Mouse (Mus musculus) kidney, embryonic 14.5 days (tissue): ENCODE measurements around the gene Padi1. TPM values are rescaled to one million over a fixed set of nuclear protein-coding genes. Genes with fewer than 3 reads are reported as not detected.

Experiments
- ATAC-seq: fragments of 200-750 bp; cut with Nextera tagmentation; 2 replicates; pipeline ENCODE4 v1.8.0; 2017; ENCODE audit warnings: moderate number of reproducible peaks, mild to moderate bottlenecking, moderate TSS enrichment, moderate library complexity; ENCODE audit not compliant: low FRiP score, low TSS enrichment
- H3K27ac ChIP-seq: fragments of 300-500 bp; sonication (generic); 2 replicates; pipeline ENCODE4 v1.5.1; 2014; ENCODE audit warnings: low read depth, mild to moderate bottlenecking, low read length, moderate library complexity, mixed read lengths
- H3K27me3 ChIP-seq: fragments of 300-500 bp; sonication (generic); 2 replicates; pipeline ENCODE4 v1.6.1; 2014; ENCODE audit warnings: mild to moderate bottlenecking, low read length; ENCODE audit not compliant: control insufficient read depth, insufficient read depth
- H3K36me3 ChIP-seq: fragments of 300-500 bp; sonication (generic); 2 replicates; pipeline ENCODE4 v1.6.1; 2014; ENCODE audit warnings: low read length, mixed read lengths; ENCODE audit not compliant: control insufficient read depth, insufficient read depth
- H3K4me1 ChIP-seq: fragments of 300-500 bp; sonication (generic); 2 replicates; pipeline ENCODE4 v1.6.1; 2014; ENCODE audit warnings: low read length, mixed read lengths; ENCODE audit not compliant: control insufficient read depth, insufficient read depth
- H3K4me2 ChIP-seq: fragments of 300-500 bp; sonication (generic); replicated peaks from 2 replicates; pipeline ENCODE4 v1.6.1; 2014; ENCODE audit warnings: low read depth, mild to moderate bottlenecking, low read length
- H3K4me3 ChIP-seq: fragments of 300-500 bp; sonication (generic); 2 replicates; pipeline ENCODE4 v1.5.1; 2014; ENCODE audit warnings: mild to moderate bottlenecking, low read length
- H3K9ac ChIP-seq: fragments of 300-500 bp; sonication (generic); 2 replicates; pipeline ENCODE4 v1.6.1; 2014; ENCODE audit warnings: low read depth, mild to moderate bottlenecking, low read length, moderate library complexity
- H3K9me3 ChIP-seq: fragments of 300-500 bp; sonication (generic); 2 replicates; pipeline ENCODE4 v1.6.1; 2016; ENCODE audit warnings: low read length; ENCODE audit not compliant: control insufficient read depth
- WGBS: fragments of 180-500 bp; shearing (Covaris S2); extraction: QIAGEN DNeasy Blood & Tissue Kit; methylation state at CpG from one replicate; pipeline ENCODE4 v1.1.7; 2014; 5-methylcytosine and 5-hydroxymethylcytosine counted together
- polyA plus RNA-seq: library from polyadenylated mRNA; unstranded; fragments of >200 nt; fragmentation: Nextera tagmentation; extraction: Ambion mirVana; gene quantifications from 2 replicates; pipeline ENCODE4 v1.2.1, GENCODE M21; 2014

Gene Padi1
- polyA plus RNA-seq, 1 experiment from 2014 or later = 0.09 TPM

DNA sequence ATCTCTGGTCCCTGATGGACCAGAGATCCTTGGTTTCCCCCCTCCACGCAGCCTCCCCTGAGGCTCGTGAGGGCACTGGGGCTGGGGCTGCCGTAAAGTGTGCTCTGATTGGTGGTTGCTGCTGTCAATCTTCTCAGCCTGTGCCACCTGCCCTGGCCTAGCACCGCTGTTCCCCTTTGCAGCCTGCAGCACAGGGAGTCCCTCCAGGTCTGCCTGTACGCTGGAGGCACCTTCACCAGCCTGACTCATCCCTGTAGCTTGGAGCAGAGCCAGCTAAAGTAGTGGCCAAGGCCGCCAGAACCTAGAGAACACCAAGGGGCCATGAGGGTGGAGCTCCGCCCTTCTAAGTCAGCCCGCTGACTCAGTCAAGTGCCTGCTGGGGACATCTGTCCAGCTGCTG, 7.7 kb downstream of the Padi1 start:
- Histone ChIP-seq H3K4me2 (no peak overlapping the region), H3K9me3 (no peaks in the 10 kb centered on the region), H3K4me3 (no peak overlapping the region), H3K27ac (no peak overlapping the region), H3K27me3 (0 out of 2 replicates have a peak, but pooled peaks cover 3% of the 10 kb centered on the region), H3K9ac (no peak overlapping the region), H3K36me3 (no peaks in the 10 kb centered on the region), H3K4me1 (peaks cover 8% of the 10 kb centered on the region; the same call in 1 of the 2 replicates)
- WGBS = 20% methylated on average over 8 of the region's 8 CpGs
- no peak; the same call in 1 of the 2 replicates for ATAC-seq

GRCm38 (mm10) chr4:140836208-140836866, 9.2 kb downstream of the Padi1 start:
- Histone ChIP-seq H3K9me3 (no peaks in the 10 kb centered on the region), H3K27me3 (0 out of 2 replicates have a peak, but pooled peaks cover 3% of the 10 kb centered on the region), H3K4me3 (no peak overlapping the region), H3K4me1 (peaks cover 22% of the 10 kb centered on the region; the same call in 1 of the 2 replicates), H3K4me2 (no peak overlapping the region), H3K36me3 (no peaks in the 10 kb centered on the region), H3K27ac (no peak overlapping the region), H3K9ac (no peak overlapping the region)
- no peak for ATAC-seq
- WGBS = 51% methylated on average over 11 of the region's 11 CpGs

DNA sequence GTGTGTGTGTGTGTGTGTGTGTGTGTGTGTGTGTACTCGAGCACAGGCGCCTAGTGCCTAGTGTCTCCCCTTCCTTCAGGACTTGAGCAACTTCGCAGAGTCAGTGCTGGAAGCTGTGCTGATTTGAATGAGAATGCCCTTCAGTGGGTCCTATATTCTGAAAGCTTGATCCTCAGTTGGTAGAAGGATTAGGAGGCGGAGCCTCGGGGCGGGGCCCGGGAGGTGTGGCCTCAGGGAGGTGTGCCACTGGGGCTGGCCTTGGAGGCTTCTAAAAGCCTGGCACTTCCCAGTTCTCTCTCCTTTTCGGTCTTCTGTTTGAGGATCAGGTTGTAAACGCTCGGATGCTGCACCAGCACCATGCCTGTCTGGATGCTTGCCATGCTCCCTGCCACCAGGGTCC, 9.9 kb downstream of the Padi1 start:
- no peak overlapping the region for H3K4me2 ChIP-seq

DNA sequence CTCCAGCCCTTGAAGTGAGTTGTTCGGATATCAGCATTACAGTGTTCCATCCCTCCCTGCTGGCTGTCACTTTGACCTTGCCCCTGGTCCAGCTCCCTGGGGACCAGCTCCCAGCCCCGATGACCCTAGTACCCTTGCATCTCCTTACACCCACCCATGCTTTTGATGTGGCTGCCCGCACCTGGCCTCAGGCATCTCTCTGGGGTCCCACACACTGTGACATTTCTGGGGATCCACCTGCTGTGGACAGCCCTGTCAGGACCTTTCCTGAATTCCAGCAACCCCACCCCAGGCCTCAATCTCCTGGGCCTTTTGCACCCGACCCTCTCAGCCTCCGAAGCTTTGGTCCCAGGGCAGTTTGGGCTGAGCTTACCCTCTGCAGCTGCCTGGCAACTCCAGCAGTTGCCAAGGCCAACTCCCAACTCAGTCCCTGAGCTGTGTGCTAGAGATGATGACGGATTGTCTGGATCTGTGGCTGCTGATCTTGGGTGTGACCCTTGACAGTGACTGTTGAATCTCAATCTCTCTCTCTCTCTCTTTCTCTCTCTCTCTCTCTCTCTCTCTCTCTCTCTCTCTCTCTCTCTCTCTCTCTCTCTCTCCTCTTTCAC, 11.1 kb downstream of the Padi1 start:
- no peaks in the 10 kb centered on the region for H3K9me3 ChIP-seq
- no peak for ATAC-seq
- no peaks in the 10 kb centered on the region for H3K36me3 ChIP-seq
- H3K27me3 ChIP-seq = 0 out of 2 replicates have a peak, but pooled peaks cover 3% of the 10 kb centered on the region
- H3K27ac ChIP-seq = no peak overlapping the region
- no peak overlapping the region for H3K4me3 ChIP-seq
- no peak overlapping the region for H3K4me2 ChIP-seq
- no peak overlapping the region for H3K9ac ChIP-seq
- peaks cover 22% of the 10 kb centered on the region; the same call in 1 of the 2 replicates for H3K4me1 ChIP-seq
- 68% methylated on average over 6 of the region's 6 CpGs for WGBS

More for the DNA sequence above, 9.9 kb downstream of the Padi1 start:
- no peak overlapping the region for H3K4me3 ChIP-seq
- WGBS = 4% methylated on average over 10 of the region's 10 CpGs
- H3K36me3 ChIP-seq = no peaks in the 10 kb centered on the region
- peak; percentile 44; the same call in 1 of the 2 replicates for ATAC-seq
- no peak overlapping the region for H3K27ac ChIP-seq
- H3K4me1 ChIP-seq = peaks cover 22% of the 10 kb centered on the region; the same call in 1 of the 2 replicates
- H3K9me3 ChIP-seq = no peaks in the 10 kb centered on the region
- no peak overlapping the region for H3K9ac ChIP-seq
- H3K27me3 ChIP-seq = 0 out of 2 replicates have a peak, but pooled peaks cover 3% of the 10 kb centered on the region

DNA sequence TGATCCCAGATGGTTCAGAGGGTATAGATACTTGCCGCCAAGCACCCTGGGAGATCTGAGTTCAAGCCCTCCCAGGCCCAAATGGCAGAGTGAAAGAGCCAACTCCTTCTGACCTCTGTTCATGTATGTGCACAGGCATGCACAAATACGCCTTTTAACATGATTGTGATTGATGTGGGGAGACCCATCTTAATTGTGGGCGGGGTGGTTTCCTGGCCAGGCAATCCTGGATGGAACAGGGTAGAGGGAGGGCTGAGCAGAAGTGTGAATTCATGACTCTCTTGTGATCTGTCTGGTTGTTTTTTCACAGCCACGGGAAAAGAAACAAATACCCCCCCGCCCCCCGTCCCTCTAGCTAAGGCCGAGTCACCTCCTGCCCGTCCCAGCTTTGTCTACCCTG, 12.8 kb downstream of the Padi1 start:
- Histone ChIP-seq H3K4me3 (no peak overlapping the region), H3K9me3 (no peaks in the 10 kb centered on the region), H3K9ac (no peak overlapping the region), H3K4me1 (peaks cover 22% of the 10 kb centered on the region; the same call in 1 of the 2 replicates), H3K4me2 (no peak overlapping the region), H3K36me3 (no peaks in the 10 kb centered on the region), H3K27me3 (0 out of 2 replicates have a peak, but pooled peaks cover 3% of the 10 kb centered on the region), H3K27ac (no peak overlapping the region)
- ATAC-seq = no peak
- WGBS = 29% methylated on average over 8 of the region's 8 CpGs

DNA sequence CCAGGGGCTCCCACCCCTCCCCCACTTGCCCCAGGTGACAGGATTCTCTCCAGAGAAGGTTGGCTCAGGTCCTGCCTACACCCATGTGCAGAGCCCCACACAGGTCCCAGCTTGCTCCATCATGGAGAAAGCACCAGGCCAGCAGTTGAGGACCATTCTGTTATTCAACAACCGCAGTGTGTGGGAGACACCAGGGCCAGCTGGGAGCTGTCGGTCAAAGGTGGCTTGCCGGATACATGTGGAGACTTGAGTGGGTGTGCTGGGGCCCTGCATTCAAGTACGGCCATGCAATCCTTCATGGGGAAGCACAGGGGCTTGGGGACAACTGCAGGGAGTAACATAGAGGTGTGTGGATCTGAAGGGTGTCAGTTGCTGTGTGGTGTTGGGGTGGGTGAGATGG, 13.8 kb downstream of the Padi1 start:
- Histone ChIP-seq H3K4me3 (no peak overlapping the region), H3K9ac (no peak overlapping the region), H3K27ac (no peak overlapping the region), H3K27me3 (0 out of 2 replicates have a peak, but pooled peaks cover 3% of the 10 kb centered on the region), H3K4me2 (no peak overlapping the region), H3K4me1 (peaks cover 22% of the 10 kb centered on the region; the same call in 1 of the 2 replicates), H3K9me3 (no peaks in the 10 kb centered on the region), H3K36me3 (no peaks in the 10 kb centered on the region)
- 31% methylated on average over 4 of the region's 4 CpGs for WGBS
- ATAC-seq = 0 out of 2 replicates have a peak, but pooled peaks have one; percentile 25

- ATAC-seq = no peak
- Histone ChIP-seq H3K27me3 (no peaks in the 10 kb centered on the region), H3K27ac (no peak overlapping the region), H3K9me3 (peaks cover 15% of the 10 kb centered on the region; the same call in 1 of the 2 replicates), H3K4me1 (peaks cover 9% of the 10 kb centered on the region; the same call in 1 of the 2 replicates), H3K36me3 (no peaks in the 10 kb centered on the region), H3K4me2 (no peak overlapping the region), H3K9ac (no peak overlapping the region), H3K4me3 (no peak overlapping the region)
- WGBS = 66% methylated on average over 3 of the region's 3 CpGs
Measured at GRCm38 (mm10) chr4:140827237-140827636, 18.3 kb downstream of the Padi1 start.

GRCm38 (mm10) chr4:140825942-140826341, 19.6 kb downstream of the Padi1 start:
- Histone ChIP-seq H3K4me2 (no peak overlapping the region), H3K27me3 (no peaks in the 10 kb centered on the region), H3K4me1 (no peaks in the 10 kb centered on the region), H3K4me3 (no peak overlapping the region), H3K27ac (no peak overlapping the region), H3K9ac (no peak overlapping the region), H3K36me3 (no peaks in the 10 kb centered on the region), H3K9me3 (peaks cover 15% of the 10 kb centered on the region; the same call in 1 of the 2 replicates)
- ATAC-seq = no peak
- WGBS = 64% methylated on average over 11 of the region's 11 CpGs

DNA sequence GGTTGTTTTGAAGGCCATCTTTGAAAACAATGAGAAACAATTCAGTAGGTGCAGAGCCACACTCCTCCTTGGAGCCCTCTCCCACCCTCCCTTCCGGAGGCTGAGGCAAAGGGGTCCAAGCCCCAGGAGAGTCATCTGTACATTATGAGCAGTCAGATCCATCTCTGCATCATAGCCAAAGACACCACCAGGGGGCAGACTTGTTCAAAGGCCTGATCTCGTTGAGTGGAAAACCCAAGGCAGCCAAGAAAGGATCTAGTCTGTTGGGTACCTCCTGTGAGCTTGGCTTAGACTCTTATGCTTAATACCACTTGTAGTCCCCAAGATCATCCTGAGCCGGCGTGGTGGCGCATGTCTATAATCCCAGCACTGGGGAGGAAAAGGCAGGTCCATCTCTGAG, 23.6 kb downstream of the Padi1 start:
- H3K36me3 ChIP-seq = no peaks in the 10 kb centered on the region
- H3K9me3 ChIP-seq = peaks cover 15% of the 10 kb centered on the region; the same call in 1 of the 2 replicates
- H3K9ac ChIP-seq = no peak overlapping the region
- 69% methylated on average over 5 of the region's 5 CpGs for WGBS
- no peak overlapping the region for H3K4me3 ChIP-seq
- no peak for ATAC-seq
- no peaks in the 10 kb centered on the region for H3K27me3 ChIP-seq
- no peaks in the 10 kb centered on the region for H3K4me1 ChIP-seq
- H3K4me2 ChIP-seq = no peak overlapping the region
- H3K27ac ChIP-seq = no peak overlapping the region
